Mouse (Mus musculus): ENCODE results near the gene Ciita. TPM values are rescaled to one million over a fixed set of nuclear protein-coding genes. Genes with fewer than 3 reads are reported as not detected.
A peak's percentile ranks its signal among the peaks of the same experiment; 100 is the strongest.

Gene Ciita
- polyA plus RNA-seq, 1 experiment from 2014 or later = 0.33 TPM

DNA sequence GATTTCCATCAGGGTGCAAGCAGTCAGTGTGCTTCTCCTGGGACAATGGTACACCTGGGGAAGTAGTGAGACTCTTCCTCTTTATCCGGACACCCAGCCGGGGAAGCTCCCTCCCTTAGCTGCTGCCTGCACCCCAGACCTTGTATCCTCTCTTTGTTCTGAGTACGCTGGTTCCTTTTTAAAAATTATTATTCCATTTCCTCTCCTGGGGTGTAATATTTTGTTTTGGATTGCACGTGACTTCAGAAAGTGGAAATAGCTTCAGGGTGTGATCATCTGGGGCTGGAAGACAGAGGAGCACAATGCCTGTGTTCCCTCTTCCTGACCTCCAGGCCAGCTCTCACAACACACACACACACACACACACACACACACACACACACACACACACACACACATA lies 2.5 kb downstream of the Ciita start:
- no peak for ATAC-seq (ENCODE audit: low FRiP score, low read depth)
- H3K27ac ChIP-seq = no peak overlapping the region
- H3K27me3 ChIP-seq (replicated peaks) = no peaks in the 10 kb centered on the region
- H3K9me3 ChIP-seq = no peaks in the 10 kb centered on the region
- 79% methylated on average over 4 of the region's 4 CpGs for WGBS
- H3K9ac ChIP-seq = no peak overlapping the region
- H3K4me1 ChIP-seq = no peaks in the 10 kb centered on the region
- H3K36me3 ChIP-seq = no peaks in the 10 kb centered on the region
- H3K4me3 ChIP-seq = no peak overlapping the region
- no peak overlapping the region for H3K4me2 ChIP-seq (replicated peaks)

DNA sequence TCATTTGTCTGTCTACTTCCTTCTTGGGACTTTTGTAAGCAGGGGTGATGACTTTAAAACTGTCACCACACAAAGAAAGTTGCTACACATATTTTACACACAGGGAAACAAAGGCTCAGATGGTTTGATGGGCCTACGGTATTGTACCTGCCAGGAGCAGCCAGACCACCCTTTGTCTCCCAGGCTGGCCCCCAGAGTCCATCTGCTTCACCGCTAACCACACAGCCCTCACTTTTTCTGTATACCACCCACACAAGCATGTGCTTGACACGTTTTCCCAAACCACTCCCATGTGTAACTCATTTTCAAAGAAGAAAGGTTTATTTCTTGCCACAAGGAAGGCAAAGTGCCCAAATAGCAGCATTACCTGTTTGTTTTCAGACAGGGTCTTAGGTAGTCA lies 7.1 kb downstream of the Ciita start:
- no peak for ATAC-seq (ENCODE audit: low FRiP score, low read depth)

DNA sequence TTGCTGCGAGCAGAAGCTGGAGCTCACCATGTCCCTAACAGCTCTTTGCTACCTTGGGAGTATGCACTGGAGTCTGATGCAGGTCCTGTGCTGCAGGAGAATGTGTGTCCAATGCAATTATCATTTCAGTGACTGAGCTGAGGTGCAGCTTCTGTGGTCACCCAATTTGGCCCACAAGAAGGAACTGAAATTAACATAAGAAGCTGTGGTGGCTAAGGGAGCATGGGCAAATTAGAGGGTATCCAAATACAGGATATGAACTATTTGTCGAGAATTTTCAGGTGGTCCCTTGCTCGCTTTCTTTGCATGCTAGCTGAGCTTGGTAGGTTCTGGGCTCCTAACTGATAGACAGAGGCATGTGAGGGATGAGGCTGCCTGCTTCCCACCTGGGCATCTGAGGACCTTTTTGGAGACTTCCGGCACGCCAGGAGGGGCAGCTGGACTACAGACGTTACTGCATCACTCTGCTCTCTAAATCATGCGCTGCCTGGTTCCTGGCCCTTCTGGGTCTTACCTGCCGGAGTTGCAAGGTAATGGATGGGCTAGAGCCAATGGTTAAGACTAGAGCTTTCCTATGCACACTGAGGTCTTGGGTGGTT lies 8.1 kb downstream of the Ciita start:
- Histone ChIP-seq H3K4me2 (replicated peaks) (no peak overlapping the region), H3K27me3 (replicated peaks) (no peaks in the 10 kb centered on the region; the same call in 1 of the 2 replicates), H3K9ac (no peak overlapping the region), H3K36me3 (no peaks in the 10 kb centered on the region), H3K4me1 (peaks cover 6% of the 10 kb centered on the region; the same call in 1 of the 2 replicates), H3K27ac (no peak overlapping the region), H3K4me3 (no peak overlapping the region), H3K9me3 (no peaks in the 10 kb centered on the region)
- 91% methylated on average over 8 of the region's 8 CpGs for WGBS
- ATAC-seq (ENCODE audit: low FRiP score, low read depth) = no peak

More for the DNA sequence above, 7.1 kb downstream of the Ciita start:
- no peak overlapping the region for H3K27ac ChIP-seq
- no peaks in the 10 kb centered on the region for H3K9me3 ChIP-seq
- H3K4me2 ChIP-seq (replicated peaks) = no peak overlapping the region
- H3K4me1 ChIP-seq = peaks cover 6% of the 10 kb centered on the region; the same call in 1 of the 2 replicates
- 50% methylated on average over 3 of the region's 3 CpGs for WGBS
- no peak overlapping the region for H3K4me3 ChIP-seq
- no peaks in the 10 kb centered on the region for H3K36me3 ChIP-seq
- H3K9ac ChIP-seq = no peak overlapping the region
- no peaks in the 10 kb centered on the region; the same call in 1 of the 2 replicates for H3K27me3 ChIP-seq (replicated peaks)

DNA sequence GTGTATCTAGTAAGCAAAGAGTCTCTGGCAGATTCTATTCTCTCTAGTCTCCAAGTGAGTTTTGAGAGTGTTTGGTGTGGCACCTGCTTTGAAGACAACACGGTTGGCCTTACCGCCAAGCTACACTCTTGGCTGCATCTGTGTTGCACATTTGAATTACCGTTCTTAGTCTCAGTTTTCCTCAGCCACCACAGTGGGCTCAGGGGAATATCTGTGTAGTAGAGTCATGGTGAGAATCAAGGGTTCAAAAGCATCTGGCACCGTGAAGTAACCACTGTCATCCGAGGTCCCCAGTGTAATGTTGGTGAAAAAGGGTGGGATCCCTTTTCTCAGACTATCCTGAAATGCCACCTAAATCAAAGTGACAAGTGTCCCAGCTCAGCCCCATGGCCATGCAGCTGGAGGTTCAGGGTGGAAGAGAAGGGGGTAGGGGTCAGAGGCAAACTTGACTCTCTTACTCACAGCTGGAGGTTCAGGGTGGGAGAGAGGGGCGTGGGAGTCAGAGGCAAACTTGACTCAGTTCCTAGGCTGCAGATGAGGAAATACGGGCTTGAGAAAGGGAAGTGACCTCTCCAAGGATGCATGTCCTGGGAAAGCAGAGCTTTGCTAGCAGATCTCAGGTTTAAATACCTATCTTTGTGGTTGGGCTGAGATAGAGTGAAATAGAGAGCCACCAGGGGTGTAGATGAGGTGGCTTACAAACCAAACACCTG lies 9.1 kb downstream of the Ciita start:
- ATAC-seq (ENCODE audit: low FRiP score, low read depth) = no peak
- Histone ChIP-seq H3K27ac (no peak overlapping the region), H3K4me3 (no peak overlapping the region), H3K36me3 (no peaks in the 10 kb centered on the region), H3K9ac (no peak overlapping the region), H3K27me3 (replicated peaks) (peaks cover 2% of the 10 kb centered on the region; the same call in 1 of the 2 replicates), H3K9me3 (no peaks in the 10 kb centered on the region), H3K4me1 (peaks cover 6% of the 10 kb centered on the region; the same call in 1 of the 2 replicates), H3K4me2 (replicated peaks) (no peak overlapping the region)
- WGBS = 85% methylated on average over 7 of the region's 7 CpGs

DNA sequence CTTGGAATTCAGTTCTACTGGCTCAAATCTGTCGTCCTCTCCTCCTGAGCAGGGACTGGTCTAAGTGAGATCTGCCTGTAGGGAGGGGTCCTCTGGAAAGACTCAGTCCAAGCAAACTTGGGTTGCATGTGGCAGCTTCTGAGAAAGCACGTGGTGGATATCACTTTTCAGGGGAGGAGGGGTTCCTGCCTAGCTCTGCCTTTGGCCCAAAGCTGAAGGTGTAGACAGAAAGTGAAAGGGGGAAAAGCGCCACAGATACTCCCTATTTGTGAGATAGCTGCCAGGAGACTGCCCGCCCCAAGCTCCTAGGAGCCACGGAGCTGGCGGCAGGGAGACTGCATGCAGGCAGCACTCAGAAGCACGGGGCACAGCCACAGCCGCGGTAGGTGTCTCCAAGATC lies 9.6 kb downstream of the Ciita start:
- H3K27ac ChIP-seq = no peak overlapping the region

DNA sequence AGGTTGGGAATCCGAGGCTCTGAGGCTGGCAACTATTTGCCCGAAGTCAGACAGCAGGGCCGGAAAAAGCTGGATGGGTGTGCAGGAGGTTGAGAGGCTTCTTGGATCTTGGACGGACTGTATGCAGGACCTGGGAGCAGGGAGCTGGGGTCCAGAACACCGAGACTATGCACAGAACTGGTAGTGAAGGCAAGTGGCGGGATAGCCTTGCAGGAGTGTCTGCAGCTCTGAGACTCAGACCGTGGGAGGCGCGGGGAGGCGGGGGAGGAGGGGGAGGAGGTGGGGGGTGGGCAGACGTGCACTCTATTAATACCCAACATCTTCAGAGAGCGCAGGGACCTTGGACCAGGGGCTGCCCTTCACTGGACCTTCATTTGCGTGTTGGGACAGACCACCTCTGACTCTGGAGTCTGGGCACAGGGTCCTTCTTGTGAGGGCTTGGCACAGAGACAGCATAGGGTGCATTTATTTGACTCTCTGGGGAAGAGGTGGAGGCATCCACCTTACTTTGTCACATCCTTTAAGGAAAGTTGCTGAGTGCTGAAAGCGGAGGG lies 10.1 kb downstream of the Ciita start:
- Histone ChIP-seq H3K36me3 (no peaks in the 10 kb centered on the region), H3K27ac (no peak overlapping the region), H3K9me3 (no peaks in the 10 kb centered on the region), H3K27me3 (replicated peaks) (peaks cover 2% of the 10 kb centered on the region; the same call in 1 of the 2 replicates), H3K9ac (no peak overlapping the region), H3K4me1 (peaks cover 6% of the 10 kb centered on the region; the same call in 1 of the 2 replicates), H3K4me3 (no peak overlapping the region), H3K4me2 (replicated peaks) (peak overlapping the region; percentile 41)
- 28% methylated on average over 12 of the region's 14 CpGs for WGBS
- ATAC-seq (ENCODE audit: low FRiP score, low read depth) = no peak

More for the DNA sequence above, 9.6 kb downstream of the Ciita start:
- H3K9me3 ChIP-seq = no peaks in the 10 kb centered on the region
- no peak overlapping the region for H3K9ac ChIP-seq
- peaks cover 6% of the 10 kb centered on the region; the same call in 1 of the 2 replicates for H3K4me1 ChIP-seq
- 13% methylated on average over 9 of the region's 9 CpGs for WGBS
- no peaks in the 10 kb centered on the region for H3K36me3 ChIP-seq
- H3K4me3 ChIP-seq = no peak overlapping the region
- H3K27me3 ChIP-seq (replicated peaks) = peaks cover 2% of the 10 kb centered on the region; the same call in 1 of the 2 replicates
- peak overlapping the region; percentile 41 for H3K4me2 ChIP-seq (replicated peaks)
- no peak for ATAC-seq (ENCODE audit: low FRiP score, low read depth)

DNA sequence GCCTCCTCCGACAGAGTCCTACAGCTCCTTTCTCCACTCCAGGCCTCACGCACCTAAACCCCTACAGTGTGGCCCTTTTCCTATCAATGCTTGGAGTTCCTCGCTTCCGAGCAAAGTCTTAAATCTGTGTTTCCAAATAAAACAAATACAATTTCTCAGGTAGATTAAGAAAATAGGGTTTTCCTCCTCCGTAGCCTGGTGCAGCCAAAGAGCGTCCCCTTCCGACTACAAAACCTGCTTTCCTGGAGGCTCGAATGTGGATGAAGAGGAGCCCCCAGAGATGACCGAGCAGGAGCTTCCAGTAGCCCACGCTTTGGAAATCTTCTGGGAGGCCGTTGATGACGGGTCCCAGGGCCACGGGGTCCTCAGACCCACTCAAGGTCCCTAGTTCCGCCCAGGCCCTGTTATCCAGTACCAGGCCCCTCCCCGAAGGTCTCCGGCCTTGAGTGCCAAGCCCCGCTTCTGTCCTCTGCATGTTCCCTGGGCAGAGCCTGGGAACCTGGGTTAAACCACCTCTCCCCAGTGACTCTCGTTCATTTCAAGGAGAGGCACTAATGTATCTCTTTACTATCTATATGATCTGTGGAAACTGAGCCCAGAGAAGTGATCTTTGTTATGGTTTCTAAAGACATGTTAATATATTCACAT lies 10.8 kb downstream of the Ciita start:
- Histone ChIP-seq H3K4me2 (replicated peaks) (no peak overlapping the region), H3K9ac (no peak overlapping the region), H3K36me3 (no peaks in the 10 kb centered on the region), H3K9me3 (no peaks in the 10 kb centered on the region), H3K4me3 (no peak overlapping the region), H3K4me1 (peaks cover 6% of the 10 kb centered on the region; the same call in 1 of the 2 replicates), H3K27me3 (replicated peaks) (peaks cover 2% of the 10 kb centered on the region; the same call in 1 of the 2 replicates), H3K27ac (no peak overlapping the region)
- 85% methylated on average over 18 of the region's 18 CpGs for WGBS
- no peak for ATAC-seq (ENCODE audit: low FRiP score, low read depth)

DNA sequence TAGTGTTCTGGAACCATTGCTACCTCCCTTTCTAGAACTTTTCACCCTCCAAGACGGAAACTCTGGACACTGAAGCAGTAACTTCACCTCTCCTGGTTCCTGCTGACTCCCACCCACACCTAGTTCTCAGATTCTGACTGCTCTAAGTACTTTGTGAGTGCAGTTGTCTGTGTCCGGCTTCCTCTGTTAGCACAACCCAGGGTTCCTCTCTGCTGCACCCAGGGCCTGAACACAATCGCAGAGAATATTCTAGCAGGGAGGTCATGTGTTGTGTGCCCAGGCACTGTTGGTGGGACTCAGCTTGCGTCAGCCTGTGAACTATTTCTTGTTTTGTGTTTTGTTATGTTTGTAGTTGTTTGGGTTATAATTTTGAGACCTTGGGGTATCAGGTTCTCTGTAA lies 11.9 kb downstream of the Ciita start:
- no peaks in the 10 kb centered on the region for H3K9me3 ChIP-seq

DNA sequence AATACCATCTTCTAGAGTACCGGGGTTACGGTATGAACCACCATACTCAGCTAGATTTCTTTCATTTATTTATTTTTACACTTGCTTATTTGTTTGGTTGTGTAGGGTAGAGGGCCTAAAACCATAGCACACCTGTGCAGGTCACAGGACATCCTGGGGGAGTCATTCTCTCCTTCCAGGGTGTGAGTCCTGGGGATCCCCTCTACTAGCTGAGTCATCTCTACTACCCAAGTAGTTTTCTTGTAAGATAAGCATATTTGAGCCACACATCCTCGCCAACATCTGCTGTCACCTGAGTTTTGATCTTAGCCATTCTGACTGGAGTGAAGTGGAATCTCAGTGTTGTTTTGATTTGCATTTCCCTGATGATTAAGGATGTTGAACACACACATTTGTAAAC lies 12.7 kb downstream of the Ciita start:
- H3K36me3 ChIP-seq = no peaks in the 10 kb centered on the region
- no peak overlapping the region for H3K4me2 ChIP-seq (replicated peaks)
- H3K9ac ChIP-seq = no peak overlapping the region
- no peak for ATAC-seq (ENCODE audit: low FRiP score, low read depth)
- H3K27ac ChIP-seq = no peak overlapping the region
- 87% methylated on average over 3 of the region's 3 CpGs for WGBS
- peaks cover 6% of the 10 kb centered on the region; the same call in 1 of the 2 replicates for H3K4me1 ChIP-seq
- no peak overlapping the region for H3K4me3 ChIP-seq
- no peaks in the 10 kb centered on the region for H3K9me3 ChIP-seq
- peaks cover 2% of the 10 kb centered on the region; the same call in 1 of the 2 replicates for H3K27me3 ChIP-seq (replicated peaks)

More for the DNA sequence above, 11.9 kb downstream of the Ciita start:
- H3K36me3 ChIP-seq = no peaks in the 10 kb centered on the region
- no peak overlapping the region for H3K27ac ChIP-seq
- no peak overlapping the region for H3K9ac ChIP-seq
- no peak overlapping the region for H3K4me2 ChIP-seq (replicated peaks)
- ATAC-seq (ENCODE audit: low FRiP score, low read depth) = no peak
- 85% methylated on average over 4 of the region's 4 CpGs for WGBS
- peaks cover 6% of the 10 kb centered on the region; the same call in 1 of the 2 replicates for H3K4me1 ChIP-seq
- peaks cover 2% of the 10 kb centered on the region; the same call in 1 of the 2 replicates for H3K27me3 ChIP-seq (replicated peaks)
- no peak overlapping the region for H3K4me3 ChIP-seq

DNA sequence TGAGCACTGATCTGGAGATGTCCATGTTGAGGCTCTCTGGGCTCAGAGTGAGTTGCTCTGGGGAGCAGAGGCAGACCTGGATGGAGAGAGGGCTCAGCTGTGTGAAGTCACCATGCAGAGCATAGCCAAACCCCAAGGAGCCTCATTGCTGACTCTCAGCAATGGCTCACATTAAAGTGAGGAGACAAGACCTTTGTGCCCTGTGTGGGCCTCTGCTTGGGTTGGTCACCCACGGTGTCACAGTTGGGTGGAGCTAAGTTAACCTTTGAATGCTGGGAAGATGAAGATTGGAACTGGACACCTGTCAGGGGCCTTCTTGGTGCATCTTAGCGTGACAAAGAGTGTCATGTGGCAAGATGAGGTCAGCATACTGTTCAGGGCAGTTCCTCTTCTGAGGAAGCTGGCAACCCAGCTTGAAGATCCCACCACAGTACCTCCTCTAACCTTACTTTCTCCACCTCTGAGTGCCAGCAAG lies 16.0 kb downstream of the Ciita start:
- no peak for ATAC-seq (ENCODE audit: low FRiP score, low read depth)

DNA sequence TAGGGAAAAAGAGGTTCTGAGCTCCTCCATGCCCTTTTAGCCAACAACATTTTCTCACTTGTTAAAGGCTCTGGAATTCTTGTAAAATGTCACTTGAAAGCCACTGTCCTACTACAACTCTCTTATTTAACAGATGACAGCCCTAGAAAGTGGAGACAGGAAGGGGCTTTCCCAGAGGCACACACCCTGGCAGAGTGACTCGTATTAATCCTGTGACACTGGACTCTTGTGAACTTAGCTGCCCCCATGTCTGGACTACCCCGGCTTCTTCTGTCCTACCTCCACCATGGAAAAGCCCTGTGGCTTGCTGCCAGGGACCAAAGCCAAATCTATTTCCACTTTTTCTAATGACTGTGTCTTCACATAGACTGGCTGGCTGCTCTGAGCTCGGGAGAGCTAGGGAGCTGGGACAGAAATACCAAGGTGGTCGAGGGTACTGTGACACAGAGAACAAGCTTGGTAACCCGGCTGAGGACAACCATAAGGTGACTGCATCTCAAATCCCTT lies 18.3 kb downstream of the Ciita start:
- no peaks in the 10 kb centered on the region for H3K4me1 ChIP-seq
- no peaks in the 10 kb centered on the region for H3K9me3 ChIP-seq
- H3K27ac ChIP-seq = no peak overlapping the region
- H3K9ac ChIP-seq = no peak overlapping the region
- no peaks in the 10 kb centered on the region for H3K36me3 ChIP-seq
- H3K27me3 ChIP-seq (replicated peaks) = 0 out of 2 replicates have a peak, but pooled peaks cover 5% of the 10 kb centered on the region
- WGBS = 75% methylated on average over 5 of the region's 5 CpGs
- ATAC-seq (ENCODE audit: low FRiP score, low read depth) = no peak
- H3K4me2 ChIP-seq (replicated peaks) = no peak overlapping the region
- no peak overlapping the region for H3K4me3 ChIP-seq

More for the DNA sequence above, 16.0 kb downstream of the Ciita start:
- 0 out of 2 replicates have a peak, but pooled peaks cover 2% of the 10 kb centered on the region for H3K27me3 ChIP-seq (replicated peaks)
- H3K27ac ChIP-seq = no peak overlapping the region
- no peak overlapping the region for H3K9ac ChIP-seq
- H3K36me3 ChIP-seq = no peaks in the 10 kb centered on the region
- 77% methylated on average over 2 of the region's 2 CpGs for WGBS
- H3K4me2 ChIP-seq (replicated peaks) = no peak overlapping the region
- H3K4me1 ChIP-seq = no peaks in the 10 kb centered on the region
- no peaks in the 10 kb centered on the region for H3K9me3 ChIP-seq
- H3K4me3 ChIP-seq = no peak overlapping the region

Data from neural tube, embryonic 12.5 days (tissue).